Mouse (Mus musculus): ENCODE results near the gene Rexo2.
"Not testable (repeated sequence)": the region's sequence is repeated elsewhere in the genome, so short reads cannot be mapped to it uniquely, and the experiment has no call there.

Rexo2 gene

GRCm38 (mm10) chr9:48472441-48473025 lies 7.9 kb downstream of the Rexo2 start:
- DNase-seq = no peak

- DNase-seq = not testable (repeated sequence)
Measured at GRCm38 (mm10) chr9:48467471-48467870, 13.0 kb downstream of the Rexo2 start.

DNA sequence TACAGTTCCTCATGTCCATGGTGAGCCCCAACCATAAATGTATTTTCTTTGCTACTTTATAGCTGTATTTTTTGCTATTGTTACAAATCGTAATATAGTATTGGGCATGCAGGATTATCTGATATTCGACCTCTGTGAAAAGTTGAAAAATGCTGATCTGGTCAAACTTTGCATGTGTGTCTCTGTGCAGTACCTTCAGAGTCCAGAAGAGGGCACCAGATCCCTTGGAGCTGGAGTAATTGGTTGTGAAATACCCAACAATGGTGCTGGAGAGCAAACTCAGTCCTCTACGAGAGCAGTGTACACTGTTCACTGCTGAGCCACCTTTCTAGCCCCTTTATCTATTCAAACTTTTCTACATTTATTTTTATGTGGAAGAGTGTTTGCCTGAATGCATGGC lies 13.6 kb downstream of the Rexo2 start:
- peak; percentile 62 to 89 for DNase-seq

GRCm38 (mm10) chr9:48465671-48466070 lies 14.8 kb downstream of the Rexo2 start:
- no peak for DNase-seq

GRCm38 (mm10) chr9:48461545-48461944 lies 18.9 kb downstream of the Rexo2 start:
- no peak for DNase-seq

DNA sequence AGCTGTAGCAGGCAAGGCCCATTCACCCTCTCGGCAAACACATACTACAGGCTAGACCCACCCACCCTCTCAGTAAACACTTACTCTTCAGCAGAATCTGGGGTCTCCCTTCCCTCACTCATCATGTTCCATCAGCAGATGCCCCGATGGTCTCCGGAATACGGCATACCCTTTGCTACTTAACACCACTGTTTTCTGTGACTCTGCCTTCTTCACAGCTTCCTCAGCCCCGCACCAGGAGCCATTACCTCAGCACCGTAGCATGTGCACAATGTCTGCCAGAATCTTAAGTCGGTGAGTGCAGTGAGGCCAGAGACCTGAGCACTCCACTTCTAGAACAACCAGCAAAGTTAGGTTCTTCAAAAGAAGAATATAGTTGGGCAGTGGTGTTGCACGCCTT lies 19.7 kb downstream of the Rexo2 start:
- no peak for DNase-seq

GRCm38 (mm10) chr9:48459391-48459790 lies 21.0 kb downstream of the Rexo2 start:
- no peak for DNase-seq

DNA sequence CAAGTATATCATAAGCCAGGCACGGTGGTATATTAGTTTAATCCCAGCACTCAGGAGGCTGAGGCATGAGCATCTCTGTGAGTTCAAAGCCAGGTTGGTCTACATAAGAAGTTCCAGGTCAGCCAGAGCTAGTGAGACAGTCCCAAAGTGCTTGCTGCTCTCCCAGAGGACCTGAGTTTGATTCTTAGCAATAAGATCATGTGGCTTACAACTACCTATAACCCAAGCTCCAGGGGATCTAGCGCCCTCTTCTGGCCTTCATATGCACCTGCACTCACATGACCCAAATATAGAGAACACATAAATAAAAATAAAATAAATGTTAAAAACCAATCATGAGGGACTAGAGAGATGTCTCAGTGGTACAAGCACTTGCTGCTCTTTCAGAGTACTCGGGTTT lies 21.5 kb downstream of the Rexo2 start:
- no peak for DNase-seq

GRCm38 (mm10) chr9:48455961-48456360 lies 24.5 kb downstream of the Rexo2 start:
- DNase-seq = no peak

GRCm38 (mm10) chr9:48450066-48450465 lies 30.4 kb downstream of the Rexo2 start:
- no peak for DNase-seq

- DNase-seq = peak in 1 of 2 experiments; percentile 49
Measured at GRCm38 (mm10) chr9:48447783-48448209, 32.6 kb downstream of the Rexo2 start.

- DNase-seq = no peak
Measured at GRCm38 (mm10) chr9:48444821-48445220, 35.6 kb downstream of the Rexo2 start.

DNA sequence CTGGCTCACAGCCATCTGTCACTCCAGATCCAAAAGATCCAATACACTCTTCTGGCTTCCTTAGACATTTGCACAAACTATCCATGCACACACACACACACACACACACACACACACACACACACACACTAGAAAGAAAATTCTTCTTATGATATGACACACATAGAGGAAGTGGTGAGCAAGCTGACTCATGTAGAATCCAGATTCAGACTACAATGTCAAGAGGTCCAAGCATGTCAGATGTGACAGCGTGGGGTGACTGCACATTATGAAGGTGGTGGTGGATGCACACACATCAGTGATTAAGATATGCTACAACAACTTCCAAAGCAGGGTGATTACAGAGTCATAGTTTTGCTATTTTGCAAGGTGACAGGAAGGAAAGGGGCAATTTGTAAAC lies 36.5 kb downstream of the Rexo2 start:
- DNase-seq = no peak

- no peak for DNase-seq
Measured at GRCm38 (mm10) chr9:48432449-48432848, 48.0 kb downstream of the Rexo2 start.

- no peak for DNase-seq
Measured at GRCm38 (mm10) chr9:48427176-48427575, 53.2 kb downstream of the Rexo2 start.

DNA sequence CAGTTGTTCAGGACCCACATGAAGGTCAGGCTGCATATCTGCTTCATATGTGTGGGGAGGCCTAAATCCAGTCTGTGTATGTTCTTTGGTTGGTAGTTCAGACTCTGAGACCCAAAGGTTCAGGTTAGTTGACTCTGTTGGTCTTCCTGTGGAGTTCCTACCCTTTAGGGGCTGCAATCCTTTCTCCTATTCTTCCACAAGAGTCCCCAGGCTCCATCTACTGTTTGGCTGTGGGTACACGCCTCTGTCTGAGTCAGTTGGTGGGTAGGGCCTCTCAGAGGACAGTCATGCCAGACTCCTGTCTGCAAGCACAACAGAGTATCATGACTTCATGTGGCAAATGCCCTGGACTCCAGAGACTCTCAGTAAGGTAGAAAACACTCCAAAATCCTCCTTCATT lies 57.2 kb downstream of the Rexo2 start:
- no peak for DNase-seq

DNA sequence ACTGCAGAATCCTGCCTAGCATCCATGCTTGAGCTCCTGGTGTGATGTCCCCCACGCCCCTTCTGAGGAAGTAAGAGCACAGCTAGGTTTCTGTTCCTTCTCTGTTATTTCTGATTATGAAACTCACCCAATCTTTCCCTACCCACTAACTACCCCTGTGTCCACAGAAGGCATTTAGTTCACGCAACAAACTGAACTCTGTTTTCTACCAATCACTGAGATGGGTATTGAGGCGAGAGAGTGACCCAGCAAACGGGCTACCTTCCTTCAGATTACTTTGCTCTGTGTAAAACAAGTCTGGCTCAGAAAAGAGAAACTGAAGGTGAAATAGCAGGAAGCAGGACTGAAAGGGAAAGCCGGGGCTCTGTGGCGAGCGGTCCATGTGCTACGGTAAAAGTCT lies 58.0 kb downstream of the Rexo2 start:
- no peak for DNase-seq

- no peak for DNase-seq
Measured at GRCm38 (mm10) chr9:48421561-48421960, 58.9 kb downstream of the Rexo2 start.

DNA sequence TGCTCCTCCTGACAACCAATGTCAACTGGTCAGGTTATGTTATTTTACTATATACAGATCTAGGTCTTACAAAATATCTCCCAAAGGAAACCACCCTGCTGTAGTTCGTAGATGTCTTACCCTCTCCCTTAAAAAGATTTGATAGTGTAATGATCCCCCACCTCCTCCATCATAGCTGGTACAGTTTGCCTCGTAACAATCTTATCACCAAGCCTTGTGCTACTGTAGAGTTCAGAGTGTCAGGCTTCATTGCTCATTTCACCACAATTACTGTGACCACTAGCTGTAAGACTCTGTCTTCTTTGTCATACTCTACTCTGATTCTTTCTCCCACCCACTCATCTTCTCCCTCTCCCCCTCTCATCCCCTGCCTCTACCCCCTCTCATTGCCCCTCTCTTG lies 59.4 kb downstream of the Rexo2 start:
- DNase-seq = no peak

DNA sequence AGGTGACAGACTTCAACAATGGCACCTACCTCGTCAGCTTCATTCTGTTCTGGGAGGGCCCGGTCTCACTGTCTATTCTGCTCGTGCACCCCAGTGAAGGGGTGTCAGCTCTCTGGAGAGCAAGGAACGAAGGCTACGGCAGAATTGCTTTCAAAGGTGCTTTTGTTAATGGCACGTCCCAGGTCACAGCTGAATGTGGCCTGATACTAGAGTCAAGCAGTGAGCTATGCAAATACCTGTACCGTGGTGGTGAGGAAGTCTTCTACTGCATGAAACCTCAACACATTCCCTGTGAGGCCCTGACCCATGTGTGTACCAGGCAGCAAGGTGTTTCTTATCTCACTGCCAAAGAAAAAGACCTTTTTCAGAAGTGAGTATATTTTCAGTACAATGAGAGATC lies 60.0 kb downstream of the Rexo2 start:
- no peak for DNase-seq

GRCm38 (mm10) chr9:48418829-48419228 lies 61.6 kb downstream of the Rexo2 start:
- DNase-seq = no peak

Data from kidney, postnatal 25 days (tissue).